Mouse (Mus musculus) retina, postnatal 1 day (tissue): ENCODE measurements around the gene Resp18.

Experiments
- DNase-seq: peaks from one replicate; pipeline ENCODE4 v3.0.0-alpha.2; 2012

The Resp18 gene

GRCm38 (mm10) chr1:75264091-75264880 is 13.9 kb downstream of the Resp18 start, which contains the start of gene Ptprn:
Gene Ptprn (minus strand): TSS chr1:75264502.
- peak; percentile 67 for DNase-seq

DNA sequence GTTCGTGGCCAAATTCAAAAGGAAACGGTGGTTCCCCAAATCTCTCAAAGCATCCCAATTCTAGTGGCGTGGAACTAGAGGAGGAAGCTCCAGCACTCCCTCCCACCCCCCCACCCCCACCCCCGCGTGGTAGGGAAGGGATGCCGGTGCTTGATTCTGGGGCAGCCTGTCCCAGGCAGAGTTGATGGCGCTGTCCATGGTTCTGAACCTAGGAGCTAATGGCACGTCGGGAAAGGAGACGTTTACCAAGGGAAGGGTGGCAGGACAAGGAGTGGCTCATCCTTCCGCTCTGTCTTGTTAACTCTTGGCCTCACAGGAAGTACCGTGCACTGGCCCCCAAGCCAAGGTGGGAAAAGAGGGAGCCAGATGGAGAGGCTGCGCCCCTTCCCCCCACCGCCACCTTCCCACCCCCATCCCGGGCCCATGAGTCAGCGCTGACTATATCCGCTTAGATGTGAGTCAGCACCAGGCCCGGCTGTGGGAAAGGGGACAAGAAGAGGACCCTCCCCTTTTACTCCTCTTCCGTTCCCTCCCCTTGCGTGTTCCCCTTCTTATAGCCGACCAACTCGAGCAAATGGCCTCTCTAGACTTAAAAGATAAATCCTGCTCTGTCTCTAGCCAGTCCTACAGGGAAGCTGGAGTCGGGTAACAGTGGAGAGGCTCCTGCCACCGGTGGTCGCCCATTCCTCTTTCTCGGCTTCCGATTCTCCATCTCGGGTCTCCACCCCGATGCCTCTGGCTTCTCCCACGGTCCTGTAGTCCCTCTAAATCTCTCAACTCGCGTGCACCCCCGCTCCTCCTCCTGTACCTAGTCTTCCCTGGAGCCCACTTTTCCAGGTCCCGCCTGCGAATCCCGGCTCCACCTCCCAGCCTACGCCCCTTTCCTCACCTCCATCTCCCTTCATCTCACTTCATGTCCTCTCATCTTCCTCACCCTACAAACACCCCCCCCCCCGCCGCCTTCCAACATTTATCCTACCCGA is 15.0 kb downstream of the Resp18 start:
- peak; percentile 82 for DNase-seq

- no peak for DNase-seq
These were observed 16.9 kb downstream of the Resp18 start for GRCm38 (mm10) chr1:75261278-75261677.

- no peak for DNase-seq
These were observed 22.6 kb downstream of the Resp18 start for GRCm38 (mm10) chr1:75255516-75256046.

DNA sequence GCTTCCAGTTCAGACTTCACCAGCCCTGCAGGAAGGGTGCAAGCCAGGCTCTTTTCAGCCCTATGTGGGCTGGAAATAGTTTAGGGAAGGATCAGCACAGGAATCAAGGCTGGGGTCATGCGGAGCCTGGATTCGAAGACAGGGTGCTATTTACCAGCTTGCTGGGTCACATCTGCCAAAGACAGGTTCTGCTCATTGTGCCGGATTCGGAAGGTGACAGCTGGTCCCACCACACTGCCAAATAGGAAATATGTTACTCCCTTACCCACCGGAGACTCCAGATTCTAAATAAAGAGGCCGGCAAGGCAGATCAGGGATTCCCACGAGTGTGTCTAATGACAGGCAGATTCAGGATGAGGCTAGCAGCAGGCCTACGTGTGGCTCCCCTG is 23.6 kb downstream of the Resp18 start:
- DNase-seq = no peak

- DNase-seq = peak; percentile 84
These were observed 24.2 kb downstream of the Resp18 start for GRCm38 (mm10) chr1:75253849-75254624.

DNA sequence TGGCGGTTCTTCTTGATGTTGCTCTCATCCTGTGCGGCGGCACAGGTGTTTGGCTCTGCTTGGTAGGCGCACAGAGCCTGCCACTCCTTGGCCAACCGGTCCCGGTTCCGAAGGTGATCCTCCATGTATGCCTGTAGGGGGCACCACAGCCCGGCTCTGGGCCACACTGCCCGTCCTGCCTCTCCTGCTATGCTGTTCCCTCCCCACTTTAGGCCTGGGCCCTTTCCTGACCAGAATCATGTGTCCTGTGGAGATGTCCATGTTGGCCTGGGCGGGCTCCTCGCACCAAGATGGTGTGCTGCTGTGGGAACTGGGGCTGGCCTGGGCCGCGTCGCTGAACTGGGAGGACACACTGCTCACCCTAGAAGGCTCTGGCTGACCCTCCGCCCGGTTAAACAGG is 25.2 kb downstream of the Resp18 start:
- DNase-seq = no peak

GRCm38 (mm10) chr1:75252308-75252707 is 25.9 kb downstream of the Resp18 start:
- DNase-seq = no peak

GRCm38 (mm10) chr1:75251112-75251970 is 26.9 kb downstream of the Resp18 start:
- DNase-seq = peak; percentile 85

DNA sequence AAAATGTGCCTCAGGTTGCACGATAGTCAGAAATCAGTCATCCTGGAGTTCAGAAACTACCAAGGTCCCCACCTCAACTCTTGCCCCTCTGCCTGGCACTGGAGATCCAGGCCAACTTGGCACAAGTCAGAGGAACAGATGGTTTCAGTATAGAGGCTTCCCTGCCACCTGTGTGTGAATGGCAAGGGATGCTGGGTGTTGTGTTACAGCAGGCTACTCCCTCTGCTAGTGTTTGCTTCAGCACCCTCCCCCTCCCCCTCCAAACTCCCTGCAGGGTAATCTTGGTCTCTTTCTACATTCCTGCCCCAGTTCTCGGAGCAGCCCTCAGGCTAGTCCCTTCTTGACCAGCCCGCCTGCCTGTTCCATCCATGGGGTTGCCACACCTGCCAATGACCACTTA is 27.7 kb downstream of the Resp18 start:
- peak; percentile 44 for DNase-seq

DNA sequence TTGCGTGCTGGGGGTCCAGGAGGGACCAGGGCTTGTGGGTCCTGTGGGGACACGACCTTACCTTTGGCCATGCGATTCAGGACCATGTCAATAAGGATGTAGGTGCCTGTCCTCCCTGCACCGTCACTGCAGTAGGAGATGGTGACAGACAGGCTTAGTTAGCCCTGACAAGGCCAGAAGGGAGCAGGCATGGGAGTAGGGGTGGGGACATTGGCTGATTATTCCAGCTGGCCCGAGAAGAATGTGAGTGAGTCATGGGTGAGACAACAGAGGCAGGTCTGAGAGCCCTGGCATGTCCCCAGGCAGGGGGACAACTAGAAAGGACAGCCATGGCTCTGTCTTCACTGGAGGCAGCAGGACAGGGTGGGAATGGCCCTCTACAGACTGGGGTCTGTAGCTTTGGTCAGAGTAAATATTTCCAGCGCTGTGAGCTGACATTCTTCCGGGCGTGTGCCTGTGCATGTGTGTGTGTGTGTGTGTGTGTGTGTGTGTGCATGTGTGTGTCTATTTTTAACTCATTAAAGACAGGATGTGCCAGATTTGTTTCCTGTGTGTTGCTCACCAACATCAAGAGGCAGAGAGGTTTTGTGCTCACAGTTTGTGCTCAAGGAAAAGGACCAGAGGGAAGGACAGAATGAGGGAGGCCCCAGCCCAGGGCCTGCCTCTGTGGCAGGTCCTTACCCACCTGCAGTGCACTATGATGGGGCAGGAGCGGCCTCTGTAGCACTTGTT is 30.0 kb downstream of the Resp18 start:
- DNase-seq = no peak

DNA sequence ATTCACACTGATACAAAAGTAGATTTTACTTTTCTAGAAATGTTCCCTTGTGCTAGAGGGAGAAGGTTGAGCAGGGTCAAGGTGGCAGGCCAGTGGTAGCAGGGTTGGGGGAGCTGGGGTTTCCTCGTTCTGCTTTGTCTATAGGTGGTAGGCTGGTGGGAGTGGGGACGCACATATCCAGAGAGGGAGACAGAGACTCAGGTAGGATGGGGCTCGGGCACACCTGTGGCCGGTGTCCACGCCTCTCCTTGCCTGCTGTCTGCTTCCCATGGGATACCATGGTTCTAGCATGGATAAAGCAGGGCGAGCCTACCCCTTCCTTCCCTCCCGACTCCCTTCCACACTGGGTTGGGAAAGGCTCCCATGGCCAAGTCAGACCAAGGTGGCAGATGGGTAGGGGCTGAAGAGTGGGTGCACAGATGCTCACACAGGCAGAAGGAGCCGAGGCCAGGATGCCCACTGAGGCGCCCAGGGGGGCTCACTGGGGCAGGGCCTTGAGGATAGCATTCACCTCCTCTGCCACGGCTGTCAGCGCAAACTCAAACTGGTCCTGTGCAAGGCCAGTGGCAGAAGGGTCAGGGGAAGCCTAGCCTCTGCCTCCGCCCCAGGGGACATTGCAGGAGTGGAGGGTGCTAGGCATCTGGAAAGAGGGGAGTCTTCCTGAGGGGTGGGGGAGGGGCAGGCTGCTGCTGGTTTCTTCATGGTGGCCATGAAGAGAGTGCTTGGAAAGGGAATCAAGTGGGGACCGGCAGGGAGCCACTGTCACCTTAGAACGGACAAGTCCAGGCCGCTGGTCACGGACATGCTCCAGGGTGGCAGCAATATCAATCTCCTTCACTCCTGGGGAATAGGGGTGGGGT is 30.9 kb downstream of the Resp18 start:
- no peak for DNase-seq

GRCm38 (mm10) chr1:75244836-75245235 is 33.4 kb downstream of the Resp18 start:
- peak; percentile 82 for DNase-seq

DNA sequence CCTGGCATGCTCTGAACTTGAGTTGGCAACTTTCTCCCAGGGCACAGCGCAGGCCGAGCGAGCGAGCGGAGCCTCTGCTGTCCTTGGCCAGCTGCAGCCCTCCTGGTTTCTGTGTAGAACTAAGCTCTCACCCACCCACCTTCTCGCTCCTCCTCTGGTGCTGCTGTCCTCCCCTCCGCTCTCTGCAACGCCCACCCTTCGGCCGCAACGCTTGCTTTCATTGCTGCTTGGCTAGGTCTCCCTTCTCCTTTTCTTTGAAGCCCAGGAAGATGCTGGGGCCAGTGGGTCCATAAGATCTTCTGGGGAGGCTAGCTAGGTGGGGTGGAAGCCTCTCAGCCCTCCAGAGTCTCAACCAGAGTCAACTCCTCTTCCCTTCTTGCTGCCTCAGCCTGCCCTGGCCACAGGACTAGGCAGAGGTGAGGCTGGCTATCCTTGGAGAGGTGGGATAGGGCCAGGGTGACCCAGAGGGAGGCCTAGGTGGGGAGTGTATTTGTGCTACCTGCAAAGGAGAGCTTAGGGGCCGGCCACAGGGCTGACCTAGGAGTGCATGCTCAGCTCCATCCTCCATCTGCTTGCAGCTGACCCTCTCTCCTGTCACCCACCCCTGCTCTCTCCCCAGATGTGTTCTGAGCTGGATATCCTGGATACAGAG is 33.9 kb downstream of the Resp18 start:
- no peak for DNase-seq

GRCm38 (mm10) chr1:75243411-75243810 is 34.8 kb downstream of the Resp18 start:
- no peak for DNase-seq

- DNase-seq = no peak
These were observed 38.6 kb downstream of the Resp18 start for GRCm38 (mm10) chr1:75239591-75239990.

DNA sequence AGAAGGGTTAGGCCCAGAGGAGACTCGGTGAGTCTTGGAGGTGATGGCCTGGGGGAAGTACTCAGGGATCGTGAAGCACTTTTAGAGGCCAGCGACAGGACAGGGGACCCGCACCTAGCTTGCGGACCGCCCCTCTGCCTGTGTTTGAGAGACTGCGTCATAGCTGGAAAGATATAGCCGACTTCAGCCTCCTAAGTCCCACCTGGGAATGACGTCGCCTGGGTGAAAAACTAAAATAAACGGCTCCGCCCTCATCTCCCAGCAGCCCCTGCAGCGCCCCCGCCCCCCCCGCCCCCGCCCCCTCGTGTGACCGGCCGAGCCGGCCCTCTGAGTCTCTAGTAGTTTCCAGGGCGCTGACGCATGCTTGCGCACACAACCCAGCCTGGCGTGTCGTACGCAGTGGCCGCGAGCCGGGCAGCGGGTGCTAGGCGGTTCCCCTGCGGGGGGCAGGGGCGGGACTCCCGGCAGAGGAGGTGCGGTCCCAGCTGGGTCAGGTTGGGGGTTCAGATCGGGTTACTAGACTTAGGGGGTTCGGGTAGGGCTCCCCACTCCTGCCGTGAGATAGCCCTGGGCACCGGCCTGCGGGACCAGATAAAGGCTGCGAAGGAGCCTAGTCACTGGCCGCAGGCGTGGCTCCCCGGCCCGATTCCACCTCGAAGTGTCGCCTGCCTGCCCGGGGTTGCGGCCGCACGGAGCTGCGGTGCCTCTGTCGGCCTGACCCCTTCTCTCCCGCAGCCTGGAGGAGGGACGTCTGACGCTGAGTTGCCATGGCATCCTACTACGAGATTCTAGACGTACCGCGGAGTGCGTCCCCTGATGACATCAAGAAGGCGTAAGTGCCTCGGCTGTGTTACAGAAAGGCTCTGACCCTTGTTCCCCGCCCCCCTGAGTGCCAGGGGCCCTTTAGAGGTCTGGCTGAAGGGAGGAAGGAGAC is 41.8 kb downstream of the Resp18 start, which contains the start of gene Dnajb2:
TSS of gene Dnajb2 (plus strand) at position 290 of the 934 bp plus-strand sequence.
- DNase-seq = peak; percentile 87

DNA sequence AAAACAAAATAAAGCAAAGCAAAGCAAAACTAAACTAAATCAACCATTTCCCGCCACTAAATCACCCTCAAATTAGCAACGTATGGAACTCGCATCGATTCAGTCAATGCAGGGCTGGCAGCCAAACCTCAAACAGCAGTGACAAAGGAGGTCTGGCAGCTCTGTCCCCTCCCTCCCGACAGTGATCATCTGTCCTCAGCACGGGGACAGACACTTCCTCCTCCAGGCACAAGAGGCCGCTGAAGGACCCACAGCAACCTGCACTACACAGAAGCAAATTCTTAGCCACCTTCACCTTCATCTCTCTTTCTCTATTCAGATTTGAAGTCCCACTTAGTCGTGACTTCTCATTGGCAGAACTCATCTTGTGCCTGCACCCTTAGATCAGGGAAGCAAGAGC is 43.6 kb downstream of the Resp18 start:
- DNase-seq = peak; percentile 87
